Mouse (Mus musculus): ENCODE data around the gene Nr2c2ap. TPM values are rescaled to one million over a fixed set of nuclear protein-coding genes. Genes with fewer than 3 reads are reported as not detected.

Nr2c2ap gene
- polyA plus RNA-seq, 1 experiment from 2014 or later: 37.9 TPM

- no peak overlapping the region for H3K27ac ChIP-seq
- peaks cover 25% of the 10 kb centered on the region for H3K27me3 ChIP-seq (ENCODE audit: poor library complexity, severe bottlenecking)
- 81% methylated on average over 7 of the region's 7 CpGs for WGBS
- H3K36me3 ChIP-seq (replicated peaks): peaks cover 2% of the 10 kb centered on the region; the same call in 1 of the 2 replicates
- H3K4me1 ChIP-seq: no peaks in the 10 kb centered on the region
- no peak overlapping the region for H3K4me3 ChIP-seq
- no peak for DNase-seq (ENCODE audit: extremely low spot score, low spot score)
- H3K9me3 ChIP-seq: no peaks in the 10 kb centered on the region
Observed at GRCm38 (mm10) chr8:70104922-70105321, 26.2 kb upstream of the Nr2c2ap start.

GRCm38 (mm10) chr8:70110451-70110850 lies 20.7 kb upstream of the Nr2c2ap start:
- Histone ChIP-seq H3K9me3 (no peaks in the 10 kb centered on the region), H3K27ac (no peak overlapping the region), H3K4me3 (no peak overlapping the region), H3K4me1 (peaks cover 14% of the 10 kb centered on the region), H3K36me3 (replicated peaks) (peaks cover 14% of the 10 kb centered on the region; the same call in 1 of the 2 replicates), H3K27me3 (ENCODE audit: poor library complexity, severe bottlenecking) (peaks cover 81% of the 10 kb centered on the region)
- 100% methylated on average over 2 of the region's 2 CpGs for whole genome bisulfite sequencing
- DNase-seq (ENCODE audit: extremely low spot score, low spot score): no peak

- DNase-seq (ENCODE audit: extremely low spot score, low spot score): no peak
- Histone ChIP-seq H3K9me3 (no peaks in the 10 kb centered on the region), H3K27ac (no peak overlapping the region), H3K27me3 (ENCODE audit: poor library complexity, severe bottlenecking) (peaks cover 89% of the 10 kb centered on the region), H3K4me1 (peaks cover 14% of the 10 kb centered on the region), H3K4me3 (0 out of 2 replicates have a peak overlapping the region, but pooled peaks have one; percentile 18), H3K36me3 (replicated peaks) (peaks cover 14% of the 10 kb centered on the region; the same call in 1 of the 2 replicates)
- 54% methylated on average over 23 of the region's 23 CpGs for WGBS
Observed at GRCm38 (mm10) chr8:70111192-70111795, 19.8 kb upstream of the Nr2c2ap start.

GRCm38 (mm10) chr8:70112401-70113016 lies 18.6 kb upstream of the Nr2c2ap start:
- H3K4me3 ChIP-seq: peak overlapping the region; percentile 22
- H3K27me3 ChIP-seq (ENCODE audit: poor library complexity, severe bottlenecking): peaks cover 97% of the 10 kb centered on the region
- H3K9me3 ChIP-seq: no peaks in the 10 kb centered on the region
- peaks cover 14% of the 10 kb centered on the region for H3K4me1 ChIP-seq
- H3K27ac ChIP-seq: no peak overlapping the region
- DNase-seq (ENCODE audit: extremely low spot score, low spot score): no peak
- WGBS: 7% methylated on average over 43 of the region's 43 CpGs
- peaks cover 14% of the 10 kb centered on the region; the same call in 1 of the 2 replicates for H3K36me3 ChIP-seq (replicated peaks)

GRCm38 (mm10) chr8:70114488-70114887 lies 16.6 kb upstream of the Nr2c2ap start:
- no peak overlapping the region for H3K4me3 ChIP-seq
- H3K27me3 ChIP-seq (ENCODE audit: poor library complexity, severe bottlenecking): peaks cover 100% of the 10 kb centered on the region
- DNase-seq (ENCODE audit: extremely low spot score, low spot score): no peak
- H3K4me1 ChIP-seq: peaks cover 31% of the 10 kb centered on the region
- 19% methylated on average over 6 of the region's 6 CpGs for WGBS
- H3K9me3 ChIP-seq: no peaks in the 10 kb centered on the region
- H3K27ac ChIP-seq: no peak overlapping the region
- H3K36me3 ChIP-seq (replicated peaks): peaks cover 14% of the 10 kb centered on the region; the same call in 1 of the 2 replicates

- Histone ChIP-seq H3K36me3 (replicated peaks) (peaks cover 12% of the 10 kb centered on the region; the same call in 1 of the 2 replicates), H3K9me3 (no peaks in the 10 kb centered on the region), H3K4me3 (no peak overlapping the region), H3K27ac (no peak overlapping the region), H3K27me3 (ENCODE audit: poor library complexity, severe bottlenecking) (peaks cover 100% of the 10 kb centered on the region), H3K4me1 (peaks cover 35% of the 10 kb centered on the region)
- WGBS: 72% methylated on average over 13 of the region's 13 CpGs
- DNase-seq (ENCODE audit: extremely low spot score, low spot score): no peak
Observed at GRCm38 (mm10) chr8:70114892-70115291, 16.2 kb upstream of the Nr2c2ap start.

GRCm38 (mm10) chr8:70117611-70118010 lies 13.5 kb upstream of the Nr2c2ap start:
- H3K4me1 ChIP-seq: peaks cover 36% of the 10 kb centered on the region
- peak; percentile 33 for DNase-seq (ENCODE audit: extremely low spot score, low spot score)
- 9% methylated on average over 9 of the region's 9 CpGs for WGBS
- no peak overlapping the region for H3K4me3 ChIP-seq
- no peaks in the 10 kb centered on the region for H3K9me3 ChIP-seq
- no peak overlapping the region for H3K27ac ChIP-seq
- H3K27me3 ChIP-seq (ENCODE audit: poor library complexity, severe bottlenecking): peaks cover 97% of the 10 kb centered on the region
- peaks cover 4% of the 10 kb centered on the region; the same call in 1 of the 2 replicates for H3K36me3 ChIP-seq (replicated peaks)

- Histone ChIP-seq H3K27ac (peak overlapping the region; percentile 87), H3K9me3 (no peaks in the 10 kb centered on the region), H3K4me3 (peak overlapping the region; percentile 60), H3K36me3 (replicated peaks) (peaks cover 4% of the 10 kb centered on the region; the same call in 1 of the 2 replicates), H3K4me1 (peaks cover 33% of the 10 kb centered on the region), H3K27me3 (ENCODE audit: poor library complexity, severe bottlenecking) (peaks cover 84% of the 10 kb centered on the region)
- WGBS: 6% methylated on average over 17 of the region's 17 CpGs
- peak; percentile 41 for DNase-seq (ENCODE audit: extremely low spot score, low spot score)
Observed at GRCm38 (mm10) chr8:70118726-70119700, 12.1 kb upstream of the Nr2c2ap start.

- 3% methylated on average over 19 of the region's 19 CpGs for WGBS
- DNase-seq (ENCODE audit: extremely low spot score, low spot score): peak; percentile 87
- Histone ChIP-seq H3K4me3 (peak within 1 kb of the TSS; percentile 60), H3K9me3 (no peaks in the 10 kb centered on the region), H3K27ac (peak within 1 kb of the TSS; percentile 87), H3K36me3 (replicated peaks) (no peaks in the 10 kb centered on the region), H3K4me1 (peaks cover 33% of the 10 kb centered on the region), H3K27me3 (ENCODE audit: poor library complexity, severe bottlenecking) (peaks cover 68% of the 10 kb centered on the region)
Observed at GRCm38 (mm10) chr8:70120667-70121066, 10.5 kb upstream of the Nr2c2ap start, which contains the start of gene Ncan. Gene Ncan (minus strand): TSS chr8:70120873.

- H3K9me3 ChIP-seq: no peaks in the 10 kb centered on the region
- WGBS: 51% methylated on average over 2 of the region's 2 CpGs
- H3K27ac ChIP-seq: no peak overlapping the region
- DNase-seq (ENCODE audit: extremely low spot score, low spot score): no peak
- H3K36me3 ChIP-seq (replicated peaks): no peaks in the 10 kb centered on the region
- peaks cover 46% of the 10 kb centered on the region for H3K27me3 ChIP-seq (ENCODE audit: poor library complexity, severe bottlenecking)
- peaks cover 30% of the 10 kb centered on the region for H3K4me1 ChIP-seq
- no peak overlapping the region for H3K4me3 ChIP-seq
Observed at GRCm38 (mm10) chr8:70122863-70123262, 8.3 kb upstream of the Nr2c2ap start.

GRCm38 (mm10) chr8:70124992-70125391 lies 6.1 kb upstream of the Nr2c2ap start:
- Histone ChIP-seq H3K4me1 (peaks cover 17% of the 10 kb centered on the region), H3K27ac (no peak overlapping the region), H3K27me3 (ENCODE audit: poor library complexity, severe bottlenecking) (peaks cover 24% of the 10 kb centered on the region), H3K36me3 (replicated peaks) (no peaks in the 10 kb centered on the region), H3K9me3 (no peaks in the 10 kb centered on the region), H3K4me3 (no peak overlapping the region)
- no peak for DNase-seq (ENCODE audit: extremely low spot score, low spot score)
- WGBS: 70% methylated on average over 8 of the region's 8 CpGs

- 81% methylated on average over 3 of the region's 3 CpGs for WGBS
- no peaks in the 10 kb centered on the region for H3K9me3 ChIP-seq
- peaks cover 27% of the 10 kb centered on the region for H3K4me1 ChIP-seq
- DNase-seq (ENCODE audit: extremely low spot score, low spot score): no peak
- H3K36me3 ChIP-seq (replicated peaks): peaks cover 13% of the 10 kb centered on the region
- no peak overlapping the region for H3K4me3 ChIP-seq
- no peaks in the 10 kb centered on the region for H3K27me3 ChIP-seq (ENCODE audit: poor library complexity, severe bottlenecking)
- H3K27ac ChIP-seq: no peak overlapping the region
Observed at GRCm38 (mm10) chr8:70128435-70128834, 2.7 kb upstream of the Nr2c2ap start.
